Mouse (Mus musculus) liver, postnatal 0 days (tissue): ENCODE data around the gene AI854703.

Experiments used
- CTCF ChIP-seq: sonication (generic); IDR thresholded peaks from 2 replicates; pipeline ENCODE4 v1.5.1; 2016; ENCODE audit warnings: antibody characterized with exemption, low read depth
- EP300 ChIP-seq: IDR thresholded peaks from 2 replicates; pipeline ENCODE4 v1.6.1; 2016; ENCODE audit warnings: antibody characterized with exemption, low read depth, mild to moderate bottlenecking

DNA sequence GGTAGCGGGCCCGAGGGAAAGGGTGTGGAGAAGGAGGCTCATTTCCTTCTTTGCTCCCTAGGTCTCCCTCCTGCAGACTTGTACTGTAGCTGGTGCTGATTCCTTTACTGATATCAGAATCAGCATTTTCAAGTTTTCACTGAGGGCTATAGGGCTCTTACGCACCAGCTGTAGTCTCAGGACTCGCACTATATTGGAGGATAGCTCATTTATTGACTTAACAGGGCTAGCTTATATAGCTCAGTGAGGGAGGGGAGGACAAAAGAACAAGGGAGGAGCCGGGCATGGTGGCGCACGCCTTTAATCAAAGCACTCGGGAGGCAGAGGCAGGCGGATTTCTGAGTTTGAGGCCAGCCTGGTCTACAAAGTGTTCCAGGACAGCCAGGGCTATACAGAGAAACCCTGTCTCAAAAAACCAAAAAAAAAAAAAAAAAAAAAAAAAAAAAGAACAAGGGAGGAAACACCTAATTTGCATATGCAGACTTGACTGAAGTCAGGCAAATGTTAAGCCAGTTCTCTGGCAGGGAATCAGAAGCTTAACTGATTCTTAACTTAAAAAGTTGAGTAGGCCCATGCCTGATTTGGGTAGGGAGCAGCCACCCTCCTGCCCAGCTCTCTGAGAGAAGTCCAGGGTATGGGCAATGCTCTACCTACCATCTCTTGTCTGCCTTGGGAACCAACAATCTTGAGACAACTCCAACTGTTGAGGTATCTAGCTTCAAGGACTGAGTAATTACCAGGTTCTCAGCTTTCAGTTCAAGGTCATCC lies 47.9 kb downstream of the AI854703 start:
- no peak for TF ChIP-seq CTCF
- TF ChIP-seq EP300: no peak
